Mouse (Mus musculus) testis, postnatal 10 days (tissue): Measurements from ENCODE around the gene Phactr4.

Experiments
- DNase-seq: peaks from one replicate; pipeline ENCODE4 v3.0.0; 2021; ENCODE audit warnings: low spot score

The Phactr4 gene

DNA sequence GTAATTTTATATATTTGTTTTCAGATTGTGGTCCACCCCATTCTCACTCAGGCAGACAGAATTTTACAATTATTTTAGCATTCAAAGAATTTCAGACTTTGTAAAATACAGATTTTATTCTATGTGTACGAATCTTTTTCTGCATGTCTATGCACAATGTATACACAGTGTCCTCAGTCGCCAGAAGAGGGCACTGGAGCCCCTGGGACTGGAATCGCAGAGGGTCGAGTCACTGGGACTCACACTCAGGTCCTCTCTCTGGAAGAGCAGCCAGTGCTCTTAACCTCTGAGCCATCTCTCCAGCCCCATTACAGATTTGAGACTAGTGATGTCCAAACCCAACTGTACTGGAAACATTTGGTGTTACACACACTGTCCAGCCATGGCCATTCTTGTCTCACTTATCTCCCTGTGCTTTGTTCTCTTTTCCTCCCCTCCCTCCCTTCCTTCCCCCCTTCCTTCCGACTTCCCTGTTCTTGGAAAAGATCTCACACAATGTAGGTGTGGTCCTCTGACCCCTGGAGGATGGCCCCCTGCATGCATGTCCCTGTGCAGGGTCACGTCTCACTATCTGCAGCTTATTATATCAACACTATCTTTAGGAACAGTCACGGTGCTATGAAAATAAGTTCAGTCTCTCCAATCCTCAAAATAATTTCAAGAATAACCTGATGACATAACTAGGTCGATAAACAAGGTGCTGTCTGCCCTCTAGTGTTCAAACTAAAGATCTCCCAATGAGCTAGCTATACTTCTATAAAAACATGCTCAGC, 10.8 kb downstream of the Phactr4 start:
- no peak for DNase-seq

DNA sequence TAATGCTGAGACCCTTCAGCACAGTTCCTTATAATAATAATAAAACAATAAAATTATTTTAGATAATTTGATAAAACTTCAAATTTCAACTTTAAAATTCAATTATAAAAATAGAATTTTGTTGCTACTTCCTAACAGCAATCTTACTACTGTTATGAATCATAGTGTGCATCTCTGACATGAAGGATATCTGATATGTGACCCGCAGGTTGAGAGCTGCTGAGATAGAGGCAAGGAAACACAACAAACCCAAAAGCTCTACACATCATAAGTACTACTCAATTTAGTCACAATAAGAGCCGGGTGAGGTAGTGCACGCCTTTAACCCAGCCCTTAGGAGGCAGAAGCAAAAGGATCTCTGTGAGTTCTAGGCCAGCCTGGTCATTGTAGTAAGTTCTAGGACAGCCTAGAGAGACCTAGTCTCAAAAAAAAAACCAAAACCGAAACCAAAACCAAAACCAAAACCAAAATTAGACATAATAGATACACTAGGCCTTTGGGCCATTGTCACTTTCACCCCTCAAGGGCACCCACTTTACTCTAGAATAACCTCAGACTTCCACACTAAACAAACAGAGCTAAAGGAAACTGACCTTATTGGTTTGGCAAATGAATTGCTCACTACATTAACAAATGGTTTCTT, 12.6 kb downstream of the Phactr4 start:
- DNase-seq: no peak

DNA sequence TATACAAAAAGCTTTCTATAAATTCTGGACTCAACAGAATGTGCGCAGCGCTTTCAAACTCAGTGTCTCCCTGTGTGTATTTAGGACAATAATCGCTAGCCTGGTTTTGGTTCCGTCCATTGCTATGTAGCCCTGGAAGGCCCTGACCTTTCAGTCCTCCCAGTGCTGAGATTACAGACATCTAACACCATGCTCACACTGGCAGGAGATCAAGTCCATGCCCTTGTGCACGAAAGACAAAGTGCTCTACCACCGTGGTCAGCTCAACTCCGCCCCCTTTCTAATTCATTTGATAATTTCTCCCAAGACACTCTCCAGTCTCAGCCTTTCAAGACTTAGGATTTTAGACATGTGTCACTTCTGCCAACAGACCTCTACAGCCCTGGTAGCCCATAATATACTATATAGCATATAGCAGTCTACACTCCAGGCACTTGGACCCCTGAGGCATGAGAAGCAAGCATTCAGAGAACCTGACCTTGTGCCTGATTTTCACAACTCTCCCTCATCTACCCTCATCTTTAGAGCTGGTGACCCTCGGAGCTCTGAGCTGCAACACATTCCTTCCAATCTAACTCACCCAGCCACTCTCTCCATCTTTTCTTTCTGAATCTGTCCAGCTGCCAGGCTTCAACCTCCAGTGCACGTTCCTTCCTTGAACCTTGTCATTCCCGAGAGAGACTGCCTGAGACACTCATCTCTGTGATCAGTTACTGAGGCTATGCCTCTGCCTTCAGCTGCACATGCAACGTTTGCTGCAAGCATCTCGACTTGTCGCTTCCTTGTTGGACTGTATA, 15.7 kb downstream of the Phactr4 start:
- DNase-seq: no peak

DNA sequence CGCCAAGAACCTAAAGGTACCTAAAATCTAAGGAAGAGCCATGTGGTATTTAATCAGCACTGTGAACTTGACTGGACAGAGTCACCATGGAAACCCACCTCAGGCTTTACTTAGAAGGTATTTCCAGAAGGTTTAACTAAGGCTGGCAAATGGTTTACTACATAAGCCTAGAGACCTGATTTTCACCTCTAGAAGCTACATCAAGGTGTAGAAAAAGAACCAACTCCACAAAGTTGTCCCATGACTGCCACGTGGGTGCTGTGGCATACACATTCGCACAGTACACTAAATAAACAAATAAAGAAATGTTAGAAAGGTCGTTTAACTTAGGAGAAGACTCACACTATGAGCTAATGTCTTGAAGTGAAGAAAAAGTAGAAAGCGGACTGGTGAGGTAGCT, 17.7 kb downstream of the Phactr4 start:
- DNase-seq: no peak

DNA sequence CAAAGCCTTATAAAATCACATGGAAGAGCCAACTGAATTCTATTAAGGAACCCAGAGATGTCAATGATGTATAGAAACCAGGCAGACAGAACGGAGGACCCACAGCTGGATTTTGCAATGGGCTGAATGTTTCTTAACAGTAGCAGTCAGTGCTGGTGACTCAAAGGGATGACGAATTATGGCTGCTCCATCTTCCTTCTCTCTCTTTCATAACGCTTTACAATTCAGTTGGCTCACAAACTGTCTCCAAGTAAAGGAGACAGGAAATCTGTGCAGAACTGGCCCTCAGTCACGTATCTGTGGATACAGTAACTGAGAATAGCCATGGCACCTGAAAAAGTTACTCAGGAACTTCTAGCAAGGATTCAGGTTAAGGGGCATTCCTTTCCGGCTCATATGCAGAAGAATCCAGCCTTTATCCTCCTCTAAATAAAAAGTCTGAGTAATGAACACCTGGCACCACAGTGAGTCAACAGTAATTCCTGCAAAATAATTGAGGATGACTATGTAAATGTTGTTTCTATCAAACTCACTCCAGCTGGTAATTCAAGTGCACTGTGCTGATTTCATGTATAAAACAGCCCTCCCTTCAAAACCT, 19.1 kb downstream of the Phactr4 start:
- DNase-seq: no peak

DNA sequence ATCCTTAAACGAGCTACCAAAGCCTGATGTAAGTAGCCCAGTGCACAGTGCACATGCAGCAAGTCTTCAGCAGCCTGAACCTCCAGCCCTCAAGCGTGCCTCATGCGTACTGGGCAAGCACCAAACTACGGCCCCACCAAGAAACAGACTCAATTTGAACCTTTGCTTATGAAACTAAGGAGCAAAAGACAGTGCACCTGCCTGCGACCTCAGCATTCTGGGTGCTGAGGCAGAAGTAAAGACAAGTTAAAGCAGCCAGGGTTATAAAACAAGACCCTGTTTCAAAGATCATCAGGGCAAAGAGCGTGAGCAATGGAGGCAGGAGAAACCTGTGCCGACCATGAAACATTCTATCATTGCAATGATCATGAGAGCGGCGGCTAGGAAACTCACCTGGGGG, 21.3 kb downstream of the Phactr4 start:
- DNase-seq: no peak

DNA sequence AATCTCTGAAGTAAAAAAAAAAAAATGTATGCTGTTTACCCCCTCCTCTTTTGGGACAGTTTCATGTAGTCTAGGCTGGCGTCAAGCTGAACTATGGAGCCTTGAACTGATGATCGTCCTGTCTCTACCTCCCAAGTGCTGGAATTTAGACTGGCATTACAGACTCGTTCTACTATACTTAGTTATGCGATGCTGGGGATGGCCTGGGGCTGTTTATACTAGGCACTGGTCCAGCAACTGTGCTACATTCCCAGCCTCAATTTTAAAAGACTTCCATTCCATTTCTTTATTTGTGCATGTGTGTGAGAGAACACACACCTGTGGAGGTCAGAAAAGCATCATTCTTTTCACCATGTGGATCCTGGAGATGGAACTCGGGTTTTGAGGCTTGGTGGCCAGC, 23.4 kb downstream of the Phactr4 start:
- DNase-seq: no peak

DNA sequence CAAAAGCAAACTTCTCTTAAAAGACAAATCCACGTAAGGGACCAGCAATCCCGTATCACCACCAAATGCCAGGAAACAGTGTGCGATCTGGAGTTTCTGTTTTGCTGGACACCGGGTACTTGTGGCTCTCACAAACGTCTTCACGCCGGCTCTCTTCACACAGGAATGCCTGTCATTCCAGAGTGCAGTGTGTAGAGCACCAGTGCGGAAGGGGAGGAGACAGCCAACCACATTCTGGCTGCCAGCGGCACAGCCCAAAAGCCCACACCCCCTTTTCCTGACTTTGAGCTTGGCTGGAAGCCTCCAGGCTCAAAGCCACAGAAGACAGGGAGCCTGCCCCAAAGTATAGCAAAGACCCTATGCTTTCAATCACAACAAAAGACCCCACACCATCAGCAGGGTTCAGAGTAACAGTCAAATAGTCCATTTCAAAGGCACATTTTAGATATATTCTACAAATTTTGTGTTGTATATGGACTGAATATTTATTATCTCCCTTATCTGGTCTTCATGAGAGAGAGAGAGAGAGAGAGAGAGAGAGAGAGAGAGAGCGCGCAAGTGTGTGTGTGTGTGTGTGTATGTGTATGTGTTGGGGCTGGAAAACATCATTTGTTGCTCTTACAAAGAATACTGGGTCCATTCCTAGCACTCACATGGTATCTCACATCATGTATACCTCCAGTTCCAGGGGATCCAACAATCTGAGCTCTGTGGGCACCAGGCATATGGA, 24.1 kb downstream of the Phactr4 start:
- peak; percentile 69 for DNase-seq

DNA sequence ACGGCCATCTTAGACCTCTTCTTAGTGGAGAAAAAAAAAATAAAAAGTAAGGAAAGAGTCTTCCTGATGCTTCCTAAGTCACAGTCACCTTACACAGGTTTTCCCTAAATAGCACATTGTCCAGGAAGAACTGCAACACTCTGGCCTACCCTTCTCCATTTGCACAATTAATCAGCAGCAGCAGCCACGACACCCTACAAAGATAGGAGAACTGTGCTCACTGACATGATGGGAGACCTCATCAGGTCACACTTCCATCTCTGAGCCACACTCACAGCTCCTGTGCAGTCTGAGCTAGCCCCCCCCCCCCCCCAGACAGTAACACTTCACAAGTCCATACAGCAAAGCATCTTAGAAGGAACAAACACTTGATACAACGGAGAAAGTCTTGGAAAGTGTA, 25.2 kb downstream of the Phactr4 start:
- DNase-seq: no peak

DNA sequence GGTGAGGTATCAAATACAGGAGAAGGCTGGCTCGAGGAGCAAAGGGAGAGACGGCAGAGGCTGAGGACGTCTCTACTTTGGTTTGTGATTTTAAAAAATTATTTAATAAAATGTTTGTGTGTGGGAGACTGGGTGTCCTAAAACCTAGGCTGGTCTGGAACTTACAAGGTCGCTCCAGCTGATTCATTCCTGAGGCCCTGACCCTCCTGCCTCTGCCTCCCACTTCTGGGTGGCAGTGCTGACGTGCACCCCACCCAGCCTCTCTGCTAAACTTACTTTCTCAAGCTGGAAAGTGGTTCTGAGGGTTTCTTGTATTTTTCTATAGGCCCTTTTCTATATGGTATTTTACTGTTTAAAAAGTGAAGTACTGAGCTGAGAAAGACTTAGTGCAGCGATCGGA, 26.0 kb downstream of the Phactr4 start:
- DNase-seq: no peak

DNA sequence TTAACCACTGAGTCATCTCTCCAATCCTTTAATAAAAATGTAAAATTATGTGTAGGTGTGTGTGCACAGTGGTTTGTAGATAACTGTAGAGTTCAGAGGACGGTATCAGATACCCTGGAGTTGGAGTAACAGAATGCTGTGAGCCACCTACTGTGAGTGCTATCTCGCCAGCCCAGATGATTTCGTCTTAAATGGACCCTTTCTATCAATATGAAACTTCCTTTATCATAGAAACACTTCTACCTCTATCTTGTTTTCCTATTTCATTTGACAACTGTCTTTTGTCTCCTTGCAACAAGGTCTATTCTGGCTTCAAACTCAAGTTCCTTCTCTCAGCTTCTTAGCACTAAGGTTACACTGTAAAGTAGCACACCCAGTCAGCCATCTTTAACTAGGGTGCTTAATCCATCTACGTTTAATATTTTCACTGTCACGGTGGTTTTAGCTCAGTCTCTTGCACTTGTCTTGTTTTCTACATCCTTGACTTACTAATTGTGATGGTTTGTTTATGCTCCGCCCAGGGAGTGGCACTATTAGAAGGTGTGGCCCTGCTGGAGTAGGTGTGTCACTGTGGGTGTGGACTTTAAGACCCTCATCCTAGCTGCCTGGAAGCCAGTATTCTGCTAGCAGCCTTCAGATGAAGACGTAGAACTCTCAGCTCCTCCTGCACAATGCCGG, 31.1 kb downstream of the Phactr4 start:
- no peak for DNase-seq

DNA sequence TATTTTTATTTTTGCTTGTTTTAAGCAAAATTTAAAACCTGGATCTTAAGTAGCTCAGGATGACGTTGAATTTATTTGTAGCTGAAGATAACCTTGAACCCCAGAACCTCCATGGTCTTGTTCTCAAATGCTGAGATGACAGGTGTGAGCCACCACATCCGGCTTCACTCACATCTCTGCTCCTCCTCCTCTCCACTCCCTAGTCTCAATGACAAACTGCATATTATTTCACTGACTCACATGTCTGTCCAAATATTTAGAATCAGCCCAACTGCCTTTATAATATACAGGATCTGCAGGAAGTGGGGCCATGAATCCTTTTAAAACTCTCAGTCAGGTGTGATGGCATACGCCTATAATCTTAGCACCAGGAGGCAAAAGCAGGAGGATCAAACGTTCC, 33.0 kb downstream of the Phactr4 start:
- no peak for DNase-seq

DNA sequence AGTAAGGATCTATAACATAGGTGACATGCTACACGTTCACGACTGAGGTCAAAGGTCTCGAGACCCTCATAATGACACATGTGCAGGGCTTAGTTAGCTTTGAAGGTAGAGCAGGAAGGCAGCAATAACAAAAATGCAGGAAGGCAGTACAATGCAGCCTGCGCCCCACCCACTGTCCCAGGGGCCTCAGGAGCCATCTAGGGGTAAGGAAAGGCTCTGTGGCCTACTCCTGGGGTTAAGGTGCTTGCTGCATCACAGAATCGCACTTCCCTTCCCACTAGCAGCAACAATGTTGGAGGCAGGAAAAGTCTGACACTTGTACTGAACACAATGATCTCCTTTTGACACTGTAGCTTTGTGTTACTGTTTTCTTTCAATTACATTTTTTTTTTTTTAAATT, 34.7 kb downstream of the Phactr4 start:
- no peak for DNase-seq

DNA sequence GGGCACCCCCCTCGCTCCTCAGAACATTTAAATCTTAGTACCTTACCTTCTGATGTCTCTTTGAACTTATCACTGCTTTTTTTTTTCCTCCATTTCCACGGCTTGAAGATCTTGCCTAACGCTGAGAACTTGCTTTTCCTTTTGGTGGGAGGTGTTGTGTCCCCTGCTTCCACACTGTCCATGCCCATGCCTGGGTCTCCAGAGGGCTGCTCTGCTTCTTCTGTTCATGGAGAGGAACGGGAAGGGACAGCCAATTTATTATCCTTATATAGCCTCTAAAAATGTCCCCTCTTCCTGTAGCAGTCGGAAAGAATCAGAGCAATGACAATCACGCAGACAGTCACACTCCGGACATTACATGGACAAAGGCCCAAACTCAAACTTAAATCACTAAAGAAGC, 35.4 kb downstream of the Phactr4 start:
- no peak for DNase-seq

DNA sequence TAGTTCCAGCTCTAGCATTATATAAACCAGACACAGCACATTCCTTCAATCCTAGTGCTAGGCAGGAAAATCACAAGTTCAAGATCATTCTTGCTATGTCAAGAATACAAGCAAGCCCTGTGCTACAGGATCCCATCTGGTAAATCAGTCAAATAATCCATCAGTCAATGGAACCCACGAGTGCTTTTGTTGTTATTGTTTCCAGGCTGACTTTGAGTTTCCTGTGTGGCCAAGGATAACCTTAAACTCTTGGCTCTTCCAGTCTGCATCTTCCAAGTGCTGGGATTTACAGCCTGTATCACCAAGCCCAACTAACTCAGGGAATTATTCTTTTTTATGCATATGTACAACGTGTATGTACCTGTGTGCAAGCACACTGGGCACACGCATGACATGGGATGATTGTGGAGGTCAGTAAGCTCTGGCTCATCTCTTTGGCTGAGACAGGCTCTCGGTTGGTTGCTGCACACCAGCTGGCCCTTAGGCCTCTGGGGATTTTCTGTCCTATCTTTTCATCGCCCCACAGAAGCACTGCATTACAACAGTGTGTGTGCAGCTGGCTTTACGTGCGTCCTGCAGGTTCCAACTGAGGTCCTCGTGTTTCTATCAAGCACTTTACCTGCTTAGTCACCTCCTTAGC, 36.4 kb downstream of the Phactr4 start:
- no peak for DNase-seq

DNA sequence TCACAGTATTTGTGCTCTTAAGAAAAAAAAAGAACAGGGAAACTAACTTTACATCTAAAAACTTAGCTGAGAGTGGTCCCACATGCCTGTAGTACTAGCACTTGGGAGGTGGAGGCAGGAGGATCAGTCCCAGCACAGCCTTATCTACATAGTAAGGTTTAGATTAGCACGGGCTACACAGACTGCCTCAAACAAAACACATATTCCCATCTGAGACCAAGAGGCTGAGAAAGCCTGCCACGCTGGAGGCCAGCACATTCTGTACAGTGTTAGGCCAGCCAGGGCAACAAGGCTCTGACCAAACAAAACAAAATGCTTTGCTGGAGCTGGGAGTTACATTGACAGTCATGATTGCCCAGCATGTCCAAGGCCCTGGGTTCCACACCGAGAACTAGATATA, 38.8 kb downstream of the Phactr4 start:
- DNase-seq: no peak

DNA sequence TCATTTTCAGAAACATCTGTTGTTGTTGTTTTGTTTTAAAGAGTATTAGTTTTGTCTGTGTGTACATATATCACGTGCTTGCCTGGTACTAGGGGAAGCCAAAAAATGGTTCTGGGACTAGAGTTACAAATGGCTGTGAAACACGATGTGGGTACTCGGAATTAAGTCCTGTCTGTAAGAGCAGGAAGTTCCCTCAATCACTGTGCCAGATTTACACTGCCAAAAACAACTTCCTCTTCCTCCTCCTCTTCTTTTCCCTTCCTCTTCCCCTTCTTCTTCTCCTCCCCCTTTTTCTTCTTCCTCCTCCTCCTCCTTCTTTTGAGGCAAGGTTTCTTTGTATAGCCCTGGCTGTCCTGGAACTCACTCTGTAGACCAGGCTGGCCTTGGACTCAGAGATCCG, 40.0 kb downstream of the Phactr4 start:
- DNase-seq: no peak

DNA sequence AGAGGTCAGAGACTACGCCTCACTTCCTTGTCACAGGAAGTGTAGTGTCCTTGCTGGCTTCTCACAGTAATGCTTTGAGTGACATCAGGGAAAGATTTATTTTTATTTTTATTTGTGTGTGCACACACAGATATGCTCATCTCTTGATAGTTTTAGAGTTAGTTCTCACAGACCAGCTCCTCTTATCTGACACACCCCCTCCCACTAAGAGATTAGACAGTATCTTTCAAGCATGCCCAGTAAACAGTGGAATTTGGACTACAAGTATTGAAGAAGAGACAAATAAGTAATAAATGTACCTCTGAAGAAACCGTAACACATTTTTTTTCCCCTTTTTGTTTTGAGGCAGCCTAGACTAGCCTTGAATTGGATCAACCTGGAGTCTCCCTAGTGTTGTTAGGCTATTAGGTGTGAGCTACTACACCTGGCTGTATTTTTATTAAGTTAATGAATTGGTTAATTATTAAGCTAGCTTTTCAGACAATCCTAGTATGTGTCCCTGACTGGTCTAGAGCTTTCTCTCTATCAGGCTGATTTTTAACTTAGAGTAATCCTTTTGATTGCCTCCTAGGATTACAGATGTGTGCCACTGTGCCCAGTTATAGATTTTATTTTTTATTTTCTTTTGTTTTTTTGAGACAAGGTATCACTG, 41.2 kb downstream of the Phactr4 start:
- DNase-seq: no peak

DNA sequence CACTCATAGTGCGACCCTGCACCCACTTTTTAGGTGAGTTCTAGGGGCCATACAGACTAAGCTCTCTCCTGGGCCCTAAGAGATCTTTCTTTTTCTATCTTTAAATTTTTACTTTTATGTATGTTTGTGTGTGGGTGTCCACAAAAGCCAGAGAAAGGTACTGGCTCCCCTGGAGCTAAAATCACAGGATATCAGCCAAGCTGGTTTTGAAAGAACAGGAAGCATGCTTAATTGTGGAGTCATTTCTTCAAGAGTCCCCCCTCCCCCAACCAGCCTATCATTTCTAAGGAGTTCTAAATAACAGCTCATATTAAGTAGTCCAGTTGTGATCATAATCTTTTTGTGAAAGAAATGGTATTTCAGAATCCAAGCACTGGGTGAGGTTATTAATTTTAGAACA, 48.5 kb downstream of the Phactr4 start:
- no peak for DNase-seq

DNA sequence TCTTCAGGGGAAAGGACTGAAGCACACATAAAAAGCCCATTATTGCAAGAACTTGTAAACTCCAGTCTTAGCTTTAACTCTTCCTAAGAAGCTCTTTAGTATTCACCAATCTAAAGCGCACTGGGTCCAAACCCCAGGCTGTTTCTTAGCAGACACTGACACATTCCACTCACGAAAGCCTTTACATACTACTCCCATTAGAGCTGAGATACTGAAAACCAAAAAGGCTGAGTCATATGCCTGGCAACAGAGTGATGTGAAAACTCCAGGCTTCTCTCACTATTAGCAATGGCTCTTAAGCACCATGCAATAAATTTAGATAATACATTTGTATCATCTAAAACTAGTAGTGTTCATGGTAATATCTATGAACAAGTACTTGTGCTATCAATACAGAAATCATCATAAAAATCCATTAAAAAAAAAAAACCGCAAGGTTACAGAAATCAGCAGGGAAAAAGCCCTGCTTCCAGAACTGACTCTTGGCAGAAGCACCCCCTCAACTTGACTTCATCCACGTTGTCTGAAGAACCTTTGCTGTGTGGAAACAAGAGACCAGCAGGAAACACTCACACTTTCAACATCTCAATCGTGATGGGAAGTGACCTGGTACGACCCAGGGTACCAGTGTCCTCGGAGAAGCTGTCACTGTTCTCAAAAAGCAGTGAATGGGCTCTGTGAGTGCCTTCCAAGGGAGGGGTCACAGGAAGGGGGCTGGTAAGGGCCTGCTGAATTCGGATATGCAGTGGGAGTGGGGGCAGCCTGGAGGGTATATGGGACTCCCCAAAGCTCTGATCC, 52.1 kb downstream of the Phactr4 start:
- DNase-seq: no peak
